Mouse (Mus musculus): ENCODE results near the gene Tm7sf3.

- TF ChIP-seq FLI1 (IDR thresholded peaks at IDR 0.05; ENCODE audit: low read length), result no peak
- TF ChIP-seq GATA1 (IDR thresholded peaks at IDR 0.05; ENCODE audit: borderline replicate concordance, low read length), result no peak
Observed at GRCm38 (mm10) chr6:146673696-146674095, 31.1 kb upstream of the Tm7sf3 start.

Data from megakaryocyte, embryonic 14.5 days (primary cell).